Mouse (Mus musculus): ENCODE results near the gene Gm6588. TPM values are rescaled to one million over a fixed set of nuclear protein-coding genes. Genes with fewer than 3 reads are reported as not detected.

Gene Gm6588
- total and polyA plus RNA-seq, 3 experiments = not detected

DNA sequence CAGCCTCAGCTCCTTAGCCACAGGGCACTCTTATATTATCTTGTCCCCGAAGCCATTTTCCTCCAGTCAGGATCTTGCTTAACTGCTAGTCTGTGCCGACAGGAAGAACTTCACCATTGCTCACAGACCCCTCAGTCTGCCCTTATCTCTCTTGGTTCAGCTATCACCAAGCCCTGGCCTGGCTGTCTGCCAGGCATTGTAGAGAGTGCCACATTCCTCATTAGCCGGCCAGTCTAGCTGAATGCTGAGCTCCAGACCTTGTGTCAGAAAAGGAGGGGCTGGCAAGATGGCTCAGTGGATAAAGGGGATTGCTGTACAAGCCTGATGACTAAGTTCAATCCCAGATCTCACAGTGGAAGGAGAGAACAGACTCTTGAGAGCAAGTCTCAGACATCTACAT is 43.2 kb upstream of the Gm6588 start:
- Histone ChIP-seq H3K4me3 (ENCODE audit: control insufficient read depth in 1 of 2, insufficient read depth in 1 of 2, low read depth in 2 of 2, low read length in 2 of 2) (no peak overlapping the region), H3K36me3 (ENCODE audit: control insufficient read depth in 1 of 2, insufficient read depth in 2 of 2, low read length in 2 of 2) (no peaks in the 10 kb centered on the region), H3K9me3 (replicated peaks; ENCODE audit: insufficient read depth, low read length) (no peaks in the 10 kb centered on the region), H3K27me3 (ENCODE audit: control insufficient read depth in 1 of 2, insufficient read depth in 2 of 2, low read length in 2 of 2) (no peaks in the 10 kb centered on the region), H3K79me2 (ENCODE audit: control insufficient read depth, insufficient read depth, low read length, poor library complexity) (no peaks in the 10 kb centered on the region), H3K9ac (ENCODE audit: control insufficient read depth, low read depth, low read length, poor library complexity, severe bottlenecking) (no peak overlapping the region), H3K4me1 (ENCODE audit: control insufficient read depth in 1 of 2, insufficient read depth in 2 of 2, low read length in 2 of 2) (no peaks in the 10 kb centered on the region), H3K27ac (ENCODE audit: control insufficient read depth, low read depth, low read length) (no peak overlapping the region)
- no peak for DNase-seq (ENCODE audit: low read depth, low spot score)
- TF ChIP-seq MYB (IDR thresholded peaks at IDR 0.05; ENCODE audit: low read depth, low read length) (no peak), JUND (IDR thresholded peaks at IDR 0.05; ENCODE audit: low read depth, low read length) (no peak), ZC3H11A (IDR thresholded peaks at IDR 0.05; ENCODE audit: low read depth, low read length) (no peak), CHD2 (IDR thresholded peaks at IDR 0.05; ENCODE audit: low read length) (no peak), CTCF (IDR thresholded peaks at IDR 0.05 in 2 of 3, conservative IDR thresholded peaks at IDR 0.05 in 1 of 3; ENCODE audit: control insufficient read depth in 1 of 3, insufficient read depth in 1 of 3, low read depth in 2 of 3, low read length in 3 of 3, poor library complexity in 1 of 3, severe bottlenecking in 1 of 3) (no peak), POLR2AphosphoS5 (IDR thresholded peaks at IDR 0.05; ENCODE audit: borderline replicate concordance, low read depth, low read length) (no peak), GABPA (IDR thresholded peaks at IDR 0.05; ENCODE audit: low read depth, low read length) (no peak), BHLHE40 (IDR thresholded peaks at IDR 0.05; ENCODE audit: borderline replicate concordance, low read depth, low read length) (no peak), TCF12 (IDR thresholded peaks at IDR 0.05; ENCODE audit: low read depth, low read length) (no peak), UBTF (IDR thresholded peaks at IDR 0.05; ENCODE audit: borderline replicate concordance, insufficient read depth, low read depth, low read length) (no peak), ZKSCAN1 (IDR thresholded peaks at IDR 0.05; ENCODE audit: low read depth, low read length) (no peak), USF1 (IDR thresholded peaks at IDR 0.05; ENCODE audit: low read depth, low read length) (no peak), POLR2AphosphoS2 (IDR thresholded peaks at IDR 0.05; ENCODE audit: low read length) (no peak), TAL1 (IDR thresholded peaks at IDR 0.05; ENCODE audit: low read length) (no peak), MAX (IDR thresholded peaks at IDR 0.05; ENCODE audit: low read length) (no peak), MXI1 (IDR thresholded peaks at IDR 0.05; ENCODE audit: low read depth, low read length) (no peak), E2F4 (IDR thresholded peaks at IDR 0.05; ENCODE audit: borderline replicate concordance, low read depth, low read length) (no peak), RAD21 (IDR thresholded peaks at IDR 0.05; ENCODE audit: low read depth, low read length) (no peak), NELFE (IDR thresholded peaks at IDR 0.05; ENCODE audit: low read depth, low read length) (no peak), ETS1 (IDR thresholded peaks at IDR 0.05; ENCODE audit: low read depth, low read length) (no peak)

DNA sequence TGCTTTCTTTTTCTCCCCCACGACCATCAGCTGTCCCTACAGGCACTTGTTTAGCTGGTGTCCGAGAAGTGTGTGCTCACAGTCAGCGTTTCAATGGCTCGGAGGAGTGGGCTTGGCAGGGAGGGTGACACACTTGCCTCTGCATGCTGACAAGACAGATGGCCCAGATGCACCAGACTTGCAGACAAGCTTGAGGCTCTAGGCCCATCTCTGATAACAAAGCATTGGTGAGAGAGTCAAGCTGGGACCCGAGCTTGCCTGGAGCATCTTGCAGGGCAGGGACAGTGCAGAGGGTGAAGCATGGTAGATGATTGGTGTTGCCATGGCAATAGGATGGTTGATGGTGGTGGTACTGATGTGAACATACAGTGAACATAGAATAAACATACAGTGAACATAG is 40.0 kb upstream of the Gm6588 start:
- no peak for TF ChIP-seq SIN3A (IDR thresholded peaks at IDR 0.05; ENCODE audit: low read length)
- no peak overlapping the region for H3K4me3 ChIP-seq (ENCODE audit: control insufficient read depth in 1 of 2, insufficient read depth in 1 of 2, low read depth in 2 of 2, low read length in 2 of 2)
- no peak overlapping the region for H3K27ac ChIP-seq (ENCODE audit: control insufficient read depth, low read depth, low read length)
- no peak overlapping the region for H3K9ac ChIP-seq (ENCODE audit: control insufficient read depth, low read depth, low read length, poor library complexity, severe bottlenecking)
- H3K36me3 ChIP-seq (ENCODE audit: control insufficient read depth in 1 of 2, insufficient read depth in 2 of 2, low read length in 2 of 2) = no peaks in the 10 kb centered on the region
- H3K79me2 ChIP-seq (ENCODE audit: control insufficient read depth, insufficient read depth, low read length, poor library complexity) = no peaks in the 10 kb centered on the region
- H3K27me3 ChIP-seq (ENCODE audit: control insufficient read depth in 1 of 2, insufficient read depth in 2 of 2, low read length in 2 of 2) = no peaks in the 10 kb centered on the region
- H3K4me1 ChIP-seq (ENCODE audit: control insufficient read depth in 1 of 2, insufficient read depth in 2 of 2, low read length in 2 of 2) = no peaks in the 10 kb centered on the region
- no peaks in the 10 kb centered on the region for H3K9me3 ChIP-seq (replicated peaks; ENCODE audit: insufficient read depth, low read length)
- no peak for DNase-seq (ENCODE audit: low read depth, low spot score)
